Mouse (Mus musculus) hematopoietic multipotent progenitor cell, adult 10-12 weeks (in vitro differentiated cells): ENCODE measurements around the gene Vmn1r114. TPM values are rescaled to one million over a fixed set of nuclear protein-coding genes. Genes with fewer than 3 reads are reported as not detected.

Experiments used
- polyA plus RNA-seq: library from polyadenylated mRNA; stranded (reverse); fragments of >175 nt; gene quantifications from 2 replicates; pipeline ENCODE4 v1.2.3, GENCODE M21; 2012; ENCODE audit warnings: low replicate concordance

Gene Vmn1r114
- not detected in 2 replicates for polyA plus RNA-seq

DNA sequence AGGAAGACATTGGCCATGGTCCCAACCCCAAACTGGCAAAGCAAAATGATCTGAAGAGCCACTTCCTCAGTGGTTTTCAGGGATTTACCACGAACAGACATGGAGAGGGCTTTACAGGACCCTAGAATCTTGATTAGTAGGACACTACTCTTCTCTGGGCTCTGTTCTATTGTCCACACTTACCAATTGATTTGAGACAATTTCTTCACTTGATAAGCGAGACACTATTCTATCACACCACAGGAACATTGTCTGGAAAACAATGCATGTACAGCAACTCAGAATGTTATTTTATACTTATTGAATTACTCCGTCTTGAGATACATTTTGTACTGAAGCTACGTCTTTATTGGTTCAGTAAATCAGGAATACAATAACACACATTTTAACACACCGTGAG lies at the start of gene Vmn1r114:
Gene Vmn1r114 (minus strand): TSS at position 101 of the 400 bp plus-strand sequence.

GRCm38 (mm10) chr7:20844885-20845284 lies 32.9 kb upstream of the Vmn1r114 start, which contains the start of gene Vmn1r115:
Vmn1r115 (minus strand) TSS chr7:20844985.

DNA sequence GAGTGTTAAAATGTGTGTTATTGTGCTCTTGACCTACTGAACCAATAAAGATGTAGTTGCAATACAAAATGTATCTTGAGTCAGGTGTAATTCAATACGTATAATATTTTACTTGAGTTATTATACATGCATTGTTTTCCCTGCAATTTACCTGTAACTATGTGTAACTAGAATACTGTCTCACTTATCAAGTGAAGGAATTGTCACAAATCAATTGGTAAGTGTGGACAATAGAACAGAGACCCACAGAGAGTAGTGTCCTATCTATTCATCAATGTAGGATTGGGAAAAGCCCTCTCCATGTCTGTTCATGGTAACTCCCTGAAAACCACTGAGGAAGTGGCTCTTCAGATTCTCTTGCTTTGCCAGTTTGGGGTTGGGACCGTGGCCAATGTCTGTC lies 25.0 kb downstream of the Vmn1r114 start, which contains the start of gene Vmn1r113:
Gene Vmn1r113 (plus strand): TSS at position 301 of the 400 bp plus-strand sequence.

DNA sequence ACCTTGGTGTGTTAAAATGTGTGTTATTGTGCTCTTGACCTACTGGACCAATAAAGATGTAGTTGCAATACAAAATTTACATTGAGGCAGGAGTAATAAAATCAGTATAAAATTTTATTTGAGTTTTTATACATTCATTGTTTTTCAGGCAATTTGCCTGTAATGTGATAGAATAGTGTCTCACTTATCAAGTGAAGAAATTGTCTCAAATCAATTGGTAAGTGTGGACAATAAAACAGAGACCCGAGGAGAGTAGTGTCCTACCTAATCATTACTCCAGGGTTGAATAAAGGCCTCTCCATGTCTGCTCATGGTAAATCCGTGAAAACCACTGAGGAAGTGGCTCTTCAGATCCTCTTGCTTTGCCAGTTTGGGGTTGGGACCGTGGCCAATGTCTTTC lies 41.1 kb downstream of the Vmn1r114 start, which contains the start of gene Vmn1r112:
Gene Vmn1r112 (plus strand): TSS at position 301 of the 400 bp plus-strand sequence.

Other genes with a start within 250 kb of the Vmn1r114 start
- gene Gm4141, start 235.9 kb downstream of the Vmn1r114 start, polyA plus RNA-seq = not detected in 2 replicates
- not detected in 2 replicates for gene Gm4513, start 213.2 kb downstream of the Vmn1r114 start, polyA plus RNA-seq
- not detected in 2 replicates for gene Vmn1r107, start 143.3 kb downstream of the Vmn1r114 start, polyA plus RNA-seq
- not detected in 2 replicates for gene Vmn1r111, start 109.0 kb downstream of the Vmn1r114 start, polyA plus RNA-seq
- not detected in 2 replicates for gene Gm10668, start 81.6 kb downstream of the Vmn1r114 start, polyA plus RNA-seq
- not detected in 2 replicates for gene Vmn1r112, start 41.0 kb downstream of the Vmn1r114 start, polyA plus RNA-seq
- gene Vmn1r113, start 24.9 kb downstream of the Vmn1r114 start, polyA plus RNA-seq = not detected in 2 replicates
- not detected in 2 replicates for gene Vmn1r115, start 32.8 kb upstream of the Vmn1r114 start, polyA plus RNA-seq
- gene Vmn1r116, start 60.1 kb upstream of the Vmn1r114 start, polyA plus RNA-seq = not detected in 2 replicates
- gene Vmn1r117, start 71.9 kb upstream of the Vmn1r114 start, polyA plus RNA-seq = not detected in 2 replicates
- gene Vmn1r118, start 100.2 kb upstream of the Vmn1r114 start, polyA plus RNA-seq = not detected in 2 replicates
- gene Vmn1r119, start 200.3 kb upstream of the Vmn1r114 start, polyA plus RNA-seq = not detected in 2 replicates
- not detected in 2 replicates for gene Vmn1r120, start 241.6 kb upstream of the Vmn1r114 start, polyA plus RNA-seq